Mouse (Mus musculus) heart, adult 2 months (tissue): ENCODE data around the gene Tcta.

Source experiments
- CTCF ChIP-seq: fragments of 200-600 bp; IDR thresholded peaks from 2 replicates; pipeline ENCODE4 v1.8.1; 2022; ENCODE audit warnings: antibody characterized with exemption, mild to moderate bottlenecking, moderate library complexity
- EP300 ChIP-seq: fragments of 200-500 bp; IDR thresholded peaks from 2 replicates; pipeline ENCODE4 v1.6.1; 2011; ENCODE audit warnings: low read depth, low read length, control low read depth; ENCODE audit not compliant: insufficient read depth
- POLR2A ChIP-seq: fragments of 200-500 bp; IDR thresholded peaks from 2 replicates; pipeline ENCODE4 v1.6.1; 2011; ENCODE audit warnings: mild to moderate bottlenecking, low read depth, low read length, control low read depth; ENCODE audit not compliant: insufficient read depth

GRCm38 (mm10) chr9:108263131-108263681 is 42.8 kb downstream of the Tcta start:
- TF ChIP-seq POLR2A, result no peak
- TF ChIP-seq CTCF, result no peak
- TF ChIP-seq EP300, result no peak
